Mouse (Mus musculus) liver, adult 2 months (tissue): Measurements from ENCODE around the gene Use1.

Source experiments
- CTCF ChIP-seq: fragments of 200-500 bp; IDR thresholded peaks from 2 replicates; pipeline ENCODE4 v1.5.1; 2011; ENCODE audit warnings: low read depth, low read length, control low read depth
- POLR2A ChIP-seq: fragments of 200-500 bp; IDR thresholded peaks from 2 replicates; pipeline ENCODE4 v1.6.1; 2011; ENCODE audit warnings: low read length, control low read depth; ENCODE audit not compliant: insufficient read depth; ENCODE audit errors: extremely low read depth

- TF ChIP-seq POLR2A (no peak), CTCF (no peak)
These were observed 28.4 kb downstream of the Use1 start for GRCm38 (mm10) chr8:71395071-71395470.
